Mouse (Mus musculus): ENCODE results near the gene Entpd7. TPM values are rescaled to one million over a fixed set of nuclear protein-coding genes. Genes with fewer than 3 reads are reported as not detected.
A peak's percentile ranks its signal among the peaks of the same experiment; 100 is the strongest.

Gene Entpd7
- total and polyA plus RNA-seq, 2 experiments = 1.5 to 2.0 TPM

DNA sequence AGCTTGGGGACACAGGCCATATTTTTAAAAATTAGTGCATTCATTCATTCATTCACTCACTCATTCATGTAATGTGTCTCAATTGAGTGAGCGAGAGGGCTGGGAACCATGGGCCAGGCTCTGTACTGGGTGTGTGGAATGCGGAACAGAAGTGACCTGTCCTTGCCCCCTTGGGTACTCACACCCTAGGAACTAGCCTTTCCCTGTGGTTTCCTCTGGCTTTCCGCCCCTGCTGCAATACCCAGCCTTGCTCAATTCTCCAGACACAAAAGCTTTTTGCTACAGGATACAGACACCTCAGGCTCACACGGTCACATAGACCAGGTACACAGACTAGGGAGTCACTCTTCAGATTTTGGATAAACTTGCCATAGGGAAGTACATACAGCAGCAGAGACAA is 41.1 kb upstream of the Entpd7 start:
- Histone ChIP-seq H3K79me2 (ENCODE audit: control insufficient read depth, insufficient read depth, low read length) (no peaks in the 10 kb centered on the region), H3K9ac (ENCODE audit: low read depth, low read length) (no peak overlapping the region), H3K4me3 (ENCODE audit: insufficient read depth, low read depth, low read length) (no peak overlapping the region), H3K27ac (replicated peaks; ENCODE audit: insufficient read depth, low read depth, low read length) (no peak overlapping the region), H3K36me3 (ENCODE audit: control insufficient read depth, insufficient read depth, low read length) (no peaks in the 10 kb centered on the region), H3K4me1 (ENCODE audit: control insufficient read depth, insufficient read depth, low read length) (no peaks in the 10 kb centered on the region), H3K27me3 (ENCODE audit: control insufficient read depth, insufficient read depth, low read length) (0 out of 2 replicates have a peak, but pooled peaks cover 2% of the 10 kb centered on the region)
- 94% methylated on average over 4 of the region's 4 CpGs for WGBS
- no peak for DNase-seq (ENCODE audit: extremely low read depth, low read depth, low spot score)
- TF ChIP-seq CTCF (IDR thresholded peaks at IDR 0.05; ENCODE audit: low read depth, low read length) (no peak), POLR2A (IDR thresholded peaks at IDR 0.05; ENCODE audit: extremely low read depth, insufficient read depth, low read length) (no peak)

DNA sequence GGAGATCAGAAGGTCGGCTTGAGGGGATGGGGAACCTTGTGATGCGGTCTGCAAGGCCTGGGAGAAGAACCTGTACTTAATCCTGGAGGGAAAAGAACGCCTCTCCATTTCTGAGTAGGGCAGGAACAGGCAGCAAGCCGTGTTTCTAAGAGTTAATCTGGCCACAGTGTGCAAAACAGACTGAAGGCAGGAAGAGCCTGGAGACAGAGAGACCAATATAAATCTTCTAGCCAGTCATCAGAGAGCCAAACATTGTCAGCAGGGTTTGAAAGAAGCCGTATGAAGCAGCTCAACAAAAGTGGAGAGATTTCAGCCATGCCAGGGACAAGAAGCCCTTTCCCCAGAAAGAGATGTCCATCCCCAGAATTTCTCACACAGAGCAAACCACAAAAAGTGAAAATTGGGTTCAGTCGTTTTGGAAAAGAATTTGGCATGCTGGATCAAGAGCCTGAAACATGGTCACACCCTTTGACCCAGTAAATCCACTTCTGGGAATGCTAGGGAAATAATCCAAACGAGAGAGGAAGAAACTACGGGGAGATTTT is 38.2 kb upstream of the Entpd7 start:
- TF ChIP-seq CTCF (IDR thresholded peaks at IDR 0.05; ENCODE audit: low read depth, low read length) = no peak
- TF ChIP-seq POLR2A (IDR thresholded peaks at IDR 0.05; ENCODE audit: extremely low read depth, insufficient read depth, low read length) = no peak
- WGBS = 55% methylated on average over 8 of the region's 8 CpGs
- no peak for DNase-seq (ENCODE audit: extremely low read depth, low read depth, low spot score)
- Histone ChIP-seq H3K4me3 (ENCODE audit: insufficient read depth, low read depth, low read length) (no peak overlapping the region), H3K36me3 (ENCODE audit: control insufficient read depth, insufficient read depth, low read length) (no peaks in the 10 kb centered on the region), H3K79me2 (ENCODE audit: control insufficient read depth, insufficient read depth, low read length) (no peaks in the 10 kb centered on the region), H3K9ac (ENCODE audit: low read depth, low read length) (no peak overlapping the region), H3K27ac (replicated peaks; ENCODE audit: insufficient read depth, low read depth, low read length) (no peak overlapping the region), H3K4me1 (ENCODE audit: control insufficient read depth, insufficient read depth, low read length) (no peaks in the 10 kb centered on the region), H3K27me3 (ENCODE audit: control insufficient read depth, insufficient read depth, low read length) (0 out of 2 replicates have a peak, but pooled peaks cover 2% of the 10 kb centered on the region)

GRCm38 (mm10) chr19:43655735-43656492 is 33.6 kb upstream of the Entpd7 start:
- WGBS = 47% methylated on average over 11 of the region's 11 CpGs
- Histone ChIP-seq H3K4me1 (ENCODE audit: control insufficient read depth, insufficient read depth, low read length) (no peaks in the 10 kb centered on the region), H3K9ac (ENCODE audit: low read depth, low read length) (no peak overlapping the region), H3K4me3 (ENCODE audit: insufficient read depth, low read depth, low read length) (no peak overlapping the region), H3K36me3 (ENCODE audit: control insufficient read depth, insufficient read depth, low read length) (no peaks in the 10 kb centered on the region), H3K79me2 (ENCODE audit: control insufficient read depth, insufficient read depth, low read length) (no peaks in the 10 kb centered on the region), H3K27ac (replicated peaks; ENCODE audit: insufficient read depth, low read depth, low read length) (no peak overlapping the region), H3K27me3 (ENCODE audit: control insufficient read depth, insufficient read depth, low read length) (no peaks in the 10 kb centered on the region)
- TF ChIP-seq CTCF (IDR thresholded peaks at IDR 0.05; ENCODE audit: low read depth, low read length) = peak; percentile 80
- TF ChIP-seq POLR2A (IDR thresholded peaks at IDR 0.05; ENCODE audit: extremely low read depth, insufficient read depth, low read length) = no peak
- DNase-seq (ENCODE audit: extremely low read depth, low read depth, low spot score) = peak; percentile 47

DNA sequence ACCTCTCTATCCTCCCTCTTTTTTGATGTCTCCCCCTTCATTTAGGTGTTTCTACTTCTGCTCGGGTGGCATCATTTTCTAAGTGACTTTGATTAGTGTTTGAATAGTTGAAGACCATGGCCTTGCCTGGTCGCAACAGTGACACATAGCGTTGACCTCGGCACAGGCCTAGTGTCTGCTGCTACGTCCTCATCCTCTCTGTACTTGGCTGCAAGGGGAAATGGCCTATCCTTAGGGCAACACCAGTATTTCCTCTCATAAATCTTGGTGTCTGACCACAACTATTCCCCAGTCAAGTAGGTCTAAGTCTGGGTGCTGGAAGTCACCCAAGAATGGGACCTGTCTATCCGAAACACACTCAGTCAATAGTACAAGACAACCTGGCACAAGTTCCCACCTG is 29.8 kb upstream of the Entpd7 start:
- no peak overlapping the region for H3K27ac ChIP-seq (replicated peaks; ENCODE audit: insufficient read depth, low read depth, low read length)

DNA sequence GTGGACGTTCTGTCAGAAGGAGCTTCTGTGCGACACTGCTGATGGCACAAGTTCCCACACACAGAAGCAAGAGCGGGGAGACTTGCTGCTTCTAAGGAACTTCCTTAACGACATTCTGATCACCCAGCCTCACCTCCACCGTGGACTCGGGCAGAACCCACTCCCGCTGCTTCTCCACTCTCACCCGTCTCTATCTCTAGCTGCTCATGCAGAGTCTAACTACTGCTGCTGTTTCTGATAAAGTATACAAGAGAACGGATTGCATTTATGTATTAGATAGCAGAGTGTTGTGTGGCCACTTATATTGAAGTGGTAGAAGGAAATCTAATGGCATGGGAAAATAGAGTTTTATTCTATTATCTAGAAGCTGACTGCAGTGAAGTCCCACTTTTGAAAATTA is 28.7 kb upstream of the Entpd7 start:
- no peak overlapping the region for H3K27ac ChIP-seq (replicated peaks; ENCODE audit: insufficient read depth, low read depth, low read length)
- H3K9ac ChIP-seq (ENCODE audit: low read depth, low read length) = no peak overlapping the region
- H3K27me3 ChIP-seq (ENCODE audit: control insufficient read depth, insufficient read depth, low read length) = no peaks in the 10 kb centered on the region
- no peak for DNase-seq (ENCODE audit: extremely low read depth, low read depth, low spot score)
- no peaks in the 10 kb centered on the region for H3K4me1 ChIP-seq (ENCODE audit: control insufficient read depth, insufficient read depth, low read length)
- no peaks in the 10 kb centered on the region for H3K79me2 ChIP-seq (ENCODE audit: control insufficient read depth, insufficient read depth, low read length)
- WGBS = 78% methylated on average over 9 of the region's 9 CpGs
- no peaks in the 10 kb centered on the region; the same call in none of the 2 replicates for H3K36me3 ChIP-seq (ENCODE audit: control insufficient read depth, insufficient read depth, low read length)
- TF ChIP-seq POLR2A (IDR thresholded peaks at IDR 0.05; ENCODE audit: extremely low read depth, insufficient read depth, low read length) (no peak), CTCF (IDR thresholded peaks at IDR 0.05; ENCODE audit: low read depth, low read length) (no peak)
- H3K4me3 ChIP-seq (ENCODE audit: insufficient read depth, low read depth, low read length) = no peak overlapping the region

More for the DNA sequence above, 29.8 kb upstream of the Entpd7 start:
- Histone ChIP-seq H3K27me3 (ENCODE audit: control insufficient read depth, insufficient read depth, low read length) (no peaks in the 10 kb centered on the region), H3K9ac (ENCODE audit: low read depth, low read length) (no peak overlapping the region), H3K36me3 (ENCODE audit: control insufficient read depth, insufficient read depth, low read length) (no peaks in the 10 kb centered on the region; the same call in none of the 2 replicates), H3K79me2 (ENCODE audit: control insufficient read depth, insufficient read depth, low read length) (no peaks in the 10 kb centered on the region), H3K4me3 (ENCODE audit: insufficient read depth, low read depth, low read length) (no peak overlapping the region), H3K4me1 (ENCODE audit: control insufficient read depth, insufficient read depth, low read length) (no peaks in the 10 kb centered on the region)
- WGBS = 70% methylated on average over 6 of the region's 6 CpGs
- no peak for TF ChIP-seq CTCF (IDR thresholded peaks at IDR 0.05; ENCODE audit: low read depth, low read length)
- no peak for TF ChIP-seq POLR2A (IDR thresholded peaks at IDR 0.05; ENCODE audit: extremely low read depth, insufficient read depth, low read length)
- DNase-seq (ENCODE audit: extremely low read depth, low read depth, low spot score) = no peak
